Mouse (Mus musculus): ENCODE data around the gene Ubr2. TPM values are rescaled to one million over a fixed set of nuclear protein-coding genes. Genes with fewer than 3 reads are reported as not detected.

Gene Ubr2
- polyA plus RNA-seq, 1 experiment from 2014 or later = 12.6 TPM

DNA sequence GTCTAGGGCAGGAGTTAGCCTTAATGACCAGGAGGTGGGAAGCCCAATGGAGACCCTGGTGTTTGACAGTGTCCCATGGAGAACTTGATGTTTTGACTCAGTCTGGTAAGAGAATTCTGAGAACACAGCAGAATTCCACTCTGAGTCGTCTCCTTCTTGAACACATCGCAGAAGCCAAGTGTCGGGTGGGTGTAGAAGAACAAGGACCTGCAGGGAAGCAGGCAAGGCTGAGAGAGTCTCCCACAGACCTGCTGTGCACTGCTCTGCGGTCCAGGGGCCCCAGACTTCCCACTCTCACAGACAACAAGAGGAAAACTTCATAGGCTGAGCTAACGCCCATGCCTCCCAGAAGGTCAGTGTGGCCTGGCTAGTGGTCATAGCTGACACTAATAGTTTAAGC lies 82.6 kb downstream of the Ubr2 start:
- no peaks in the 10 kb centered on the region for H3K9me3 ChIP-seq (ENCODE audit: control insufficient read depth, low read length)
- no peaks in the 10 kb centered on the region for H3K4me1 ChIP-seq (ENCODE audit: control insufficient read depth, insufficient read depth, low read depth, low read length)
- no peaks in the 10 kb centered on the region for H3K27me3 ChIP-seq (replicated peaks; ENCODE audit: control insufficient read depth, insufficient read depth, low read length)
- H3K9ac ChIP-seq (ENCODE audit: low read depth, low read length) = no peak overlapping the region
- H3K36me3 ChIP-seq (ENCODE audit: control insufficient read depth, insufficient read depth, low read length) = peaks cover 35% of the 10 kb centered on the region
- no peak for ATAC-seq
- no peak overlapping the region for H3K4me3 ChIP-seq (ENCODE audit: low read length)
- H3K27ac ChIP-seq (ENCODE audit: low read depth, low read length) = no peak overlapping the region
- H3K4me2 ChIP-seq (ENCODE audit: low read length) = no peak overlapping the region
- 93% methylated on average over 5 of the region's 5 CpGs for WGBS

DNA sequence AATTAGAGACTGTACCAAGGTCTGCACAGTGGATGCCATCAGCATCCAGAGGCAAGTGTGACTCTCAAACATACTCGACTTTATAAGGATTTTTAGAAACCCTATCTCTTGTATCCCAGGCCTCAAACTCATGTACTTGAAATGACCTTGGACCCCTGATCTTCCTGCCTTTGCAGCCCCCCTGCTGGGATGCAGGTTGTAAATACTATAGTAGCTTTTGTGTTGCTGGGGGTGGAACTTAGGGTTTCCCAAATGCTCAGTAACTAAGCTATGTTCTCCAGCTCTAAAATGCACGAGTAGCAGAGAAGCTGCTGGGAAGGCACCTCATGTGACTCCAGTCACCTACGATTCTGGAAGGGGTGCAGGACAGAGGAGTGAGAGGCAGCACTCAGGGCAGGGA lies 83.4 kb downstream of the Ubr2 start:
- no peak overlapping the region for H3K27ac ChIP-seq (ENCODE audit: low read depth, low read length)
- ATAC-seq = no peak
- no peaks in the 10 kb centered on the region for H3K9me3 ChIP-seq (ENCODE audit: control insufficient read depth, low read length)
- no peak overlapping the region for H3K4me2 ChIP-seq (ENCODE audit: low read length)
- WGBS = 74% methylated on average over 3 of the region's 3 CpGs
- no peak overlapping the region for H3K9ac ChIP-seq (ENCODE audit: low read depth, low read length)
- no peaks in the 10 kb centered on the region for H3K27me3 ChIP-seq (replicated peaks; ENCODE audit: control insufficient read depth, insufficient read depth, low read length)
- no peaks in the 10 kb centered on the region for H3K4me1 ChIP-seq (ENCODE audit: control insufficient read depth, insufficient read depth, low read depth, low read length)
- H3K4me3 ChIP-seq (ENCODE audit: low read length) = no peak overlapping the region
- peaks cover 28% of the 10 kb centered on the region for H3K36me3 ChIP-seq (ENCODE audit: control insufficient read depth, insufficient read depth, low read length)

DNA sequence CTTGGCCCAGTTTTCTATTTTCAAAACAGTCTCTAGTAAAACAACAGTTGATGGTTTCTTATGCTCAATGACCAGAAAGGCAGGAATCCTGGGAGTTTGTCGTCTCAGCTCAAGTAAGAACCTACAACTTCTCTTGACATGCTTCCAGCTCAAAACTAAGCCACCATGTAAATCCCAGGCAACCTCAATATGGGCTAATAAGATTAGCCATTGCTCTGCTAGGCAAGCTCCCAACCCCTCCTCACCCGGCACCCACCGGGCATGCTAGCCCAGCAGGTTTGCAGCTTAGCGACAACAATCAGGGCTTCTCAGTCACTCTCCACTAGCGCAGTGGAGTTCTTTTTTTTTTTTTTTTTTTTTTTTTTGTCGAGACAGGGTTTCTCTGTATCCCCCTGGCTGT lies 84.2 kb downstream of the Ubr2 start:
- ATAC-seq = no peak

GRCm38 (mm10) chr17:46920855-46921254 lies 89.5 kb downstream of the Ubr2 start:
- no peaks in the 10 kb centered on the region for H3K4me1 ChIP-seq (ENCODE audit: control insufficient read depth, insufficient read depth, low read depth, low read length)
- no peak overlapping the region for H3K9ac ChIP-seq (ENCODE audit: low read depth, low read length)
- no peak overlapping the region for H3K4me3 ChIP-seq (ENCODE audit: low read length)
- H3K4me2 ChIP-seq (ENCODE audit: low read length) = no peak overlapping the region
- no peak for ATAC-seq
- H3K9me3 ChIP-seq (ENCODE audit: control insufficient read depth, low read length) = no peaks in the 10 kb centered on the region
- H3K27ac ChIP-seq (ENCODE audit: low read depth, low read length) = no peak overlapping the region
- H3K27me3 ChIP-seq (replicated peaks; ENCODE audit: control insufficient read depth, insufficient read depth, low read length) = no peaks in the 10 kb centered on the region
- H3K36me3 ChIP-seq (ENCODE audit: control insufficient read depth, insufficient read depth, low read length) = no peaks in the 10 kb centered on the region
- 73% methylated on average over 6 of the region's 6 CpGs for WGBS

More for the DNA sequence above, 84.2 kb downstream of the Ubr2 start:
- no peaks in the 10 kb centered on the region for H3K27me3 ChIP-seq (replicated peaks; ENCODE audit: control insufficient read depth, insufficient read depth, low read length)
- no peaks in the 10 kb centered on the region for H3K4me1 ChIP-seq (ENCODE audit: control insufficient read depth, insufficient read depth, low read depth, low read length)
- H3K27ac ChIP-seq (ENCODE audit: low read depth, low read length) = no peak overlapping the region
- WGBS = 61% methylated on average over 6 of the region's 6 CpGs
- H3K36me3 ChIP-seq (ENCODE audit: control insufficient read depth, insufficient read depth, low read length) = peaks cover 22% of the 10 kb centered on the region
- H3K4me2 ChIP-seq (ENCODE audit: low read length) = no peak overlapping the region
- no peaks in the 10 kb centered on the region for H3K9me3 ChIP-seq (ENCODE audit: control insufficient read depth, low read length)
- H3K9ac ChIP-seq (ENCODE audit: low read depth, low read length) = no peak overlapping the region
- no peak overlapping the region for H3K4me3 ChIP-seq (ENCODE audit: low read length)

DNA sequence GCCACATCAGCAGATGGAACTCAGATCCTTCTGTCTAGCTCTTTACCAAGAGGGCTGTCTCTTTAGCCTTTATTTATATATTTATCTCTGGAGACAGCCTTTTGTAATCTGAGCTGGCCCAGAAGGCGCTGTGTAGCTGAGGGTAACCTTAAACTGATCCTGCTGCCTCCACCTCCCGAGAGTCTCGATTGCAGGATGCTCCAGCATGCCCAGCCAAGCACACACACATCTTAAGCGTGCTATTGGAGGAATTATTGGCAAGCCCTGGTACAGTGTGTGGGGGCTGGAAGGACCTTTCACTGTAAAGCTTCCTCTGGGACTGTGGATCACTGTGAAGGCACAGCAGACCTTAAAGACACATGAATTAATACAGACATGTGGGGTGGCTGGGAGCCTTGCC lies 91.4 kb downstream of the Ubr2 start:
- no peaks in the 10 kb centered on the region for H3K4me1 ChIP-seq (ENCODE audit: control insufficient read depth, insufficient read depth, low read depth, low read length)
- ATAC-seq = no peak
- H3K27ac ChIP-seq (ENCODE audit: low read depth, low read length) = no peak overlapping the region
- no peak overlapping the region for H3K4me2 ChIP-seq (ENCODE audit: low read length)
- no peaks in the 10 kb centered on the region for H3K36me3 ChIP-seq (ENCODE audit: control insufficient read depth, insufficient read depth, low read length)
- WGBS = 43% methylated on average over 4 of the region's 4 CpGs
- no peaks in the 10 kb centered on the region for H3K27me3 ChIP-seq (replicated peaks; ENCODE audit: control insufficient read depth, insufficient read depth, low read length)
- no peak overlapping the region for H3K9ac ChIP-seq (ENCODE audit: low read depth, low read length)
- H3K4me3 ChIP-seq (ENCODE audit: low read length) = no peak overlapping the region
- H3K9me3 ChIP-seq (ENCODE audit: control insufficient read depth, low read length) = no peaks in the 10 kb centered on the region

DNA sequence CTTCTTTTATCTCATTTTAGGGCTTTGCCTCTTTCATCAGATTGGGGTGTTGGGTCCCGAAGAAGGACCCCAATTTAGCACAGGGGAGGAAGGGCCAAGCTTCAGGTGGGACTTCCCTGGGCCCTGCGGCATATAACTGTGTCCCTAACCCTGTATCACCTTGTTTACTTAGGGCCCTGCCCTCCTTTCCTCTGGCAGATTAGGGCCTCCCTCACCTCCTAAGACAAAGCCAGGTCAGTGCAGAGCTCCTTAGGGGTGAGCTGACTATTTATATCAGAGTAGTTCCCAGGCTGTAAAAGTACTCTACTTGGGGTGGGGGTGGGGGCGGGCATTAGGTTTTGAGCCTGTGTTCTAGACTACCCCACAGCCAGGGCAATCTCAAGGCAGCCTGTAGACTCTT lies 95.2 kb downstream of the Ubr2 start:
- H3K27me3 ChIP-seq (replicated peaks; ENCODE audit: control insufficient read depth, insufficient read depth, low read length) = no peaks in the 10 kb centered on the region
- no peaks in the 10 kb centered on the region for H3K36me3 ChIP-seq (ENCODE audit: control insufficient read depth, insufficient read depth, low read length)
- no peaks in the 10 kb centered on the region for H3K9me3 ChIP-seq (ENCODE audit: control insufficient read depth, low read length)
- no peak for ATAC-seq
- no peak overlapping the region for H3K27ac ChIP-seq (ENCODE audit: low read depth, low read length)
- no peak overlapping the region for H3K4me2 ChIP-seq (ENCODE audit: low read length)
- no peak overlapping the region for H3K9ac ChIP-seq (ENCODE audit: low read depth, low read length)
- 77% methylated on average over 3 of the region's 3 CpGs for WGBS
- H3K4me3 ChIP-seq (ENCODE audit: low read length) = no peak overlapping the region
- no peaks in the 10 kb centered on the region for H3K4me1 ChIP-seq (ENCODE audit: control insufficient read depth, insufficient read depth, low read depth, low read length)

GRCm38 (mm10) chr17:46912331-46912730 lies 98.0 kb downstream of the Ubr2 start:
- no peak overlapping the region for H3K4me2 ChIP-seq (ENCODE audit: low read length)
- no peak overlapping the region for H3K9ac ChIP-seq (ENCODE audit: low read depth, low read length)
- no peaks in the 10 kb centered on the region for H3K27me3 ChIP-seq (replicated peaks; ENCODE audit: control insufficient read depth, insufficient read depth, low read length)
- H3K36me3 ChIP-seq (ENCODE audit: control insufficient read depth, insufficient read depth, low read length) = no peaks in the 10 kb centered on the region
- no peaks in the 10 kb centered on the region for H3K9me3 ChIP-seq (ENCODE audit: control insufficient read depth, low read length)
- no peak overlapping the region for H3K4me3 ChIP-seq (ENCODE audit: low read length)
- 50% methylated on average over 6 of the region's 6 CpGs for WGBS
- no peak for ATAC-seq
- H3K4me1 ChIP-seq (ENCODE audit: control insufficient read depth, insufficient read depth, low read depth, low read length) = no peaks in the 10 kb centered on the region
- H3K27ac ChIP-seq (ENCODE audit: low read depth, low read length) = no peak overlapping the region

DNA sequence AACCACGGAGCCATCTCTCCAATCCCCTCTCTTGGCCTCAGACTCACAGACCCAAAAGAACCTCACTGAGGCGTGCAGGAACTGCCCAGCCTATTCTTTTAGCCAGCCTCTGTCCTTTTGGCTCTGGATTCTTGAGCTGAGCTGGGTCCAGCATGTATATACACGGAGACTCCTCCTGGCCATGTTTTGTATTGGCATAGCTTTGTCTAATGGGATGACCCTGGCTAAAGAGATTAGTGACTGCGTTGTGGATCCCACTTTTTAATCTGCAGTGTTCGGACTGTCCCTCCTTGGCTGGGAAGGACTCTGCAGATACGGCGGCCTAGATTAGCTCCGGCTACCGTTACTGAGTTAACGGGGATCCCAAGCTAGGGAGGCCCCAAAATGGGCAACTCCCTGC lies 100.2 kb downstream of the Ubr2 start, which contains the start of gene Prph2:
Gene Prph2, plus strand, starts transcription at position 274 of the 400 bp plus-strand sequence.
- Histone ChIP-seq H3K4me1 (ENCODE audit: control insufficient read depth, insufficient read depth, low read depth, low read length) (no peaks in the 10 kb centered on the region), H3K36me3 (ENCODE audit: control insufficient read depth, insufficient read depth, low read length) (no peaks in the 10 kb centered on the region), H3K27me3 (replicated peaks; ENCODE audit: control insufficient read depth, insufficient read depth, low read length) (no peaks in the 10 kb centered on the region), H3K4me2 (ENCODE audit: low read length) (no peak within 1 kb of the TSS), H3K4me3 (ENCODE audit: low read length) (no peak within 1 kb of the TSS), H3K9me3 (ENCODE audit: control insufficient read depth, low read length) (no peaks in the 10 kb centered on the region), H3K9ac (ENCODE audit: low read depth, low read length) (no peak within 1 kb of the TSS), H3K27ac (ENCODE audit: low read depth, low read length) (no peak within 1 kb of the TSS)
- ATAC-seq = no peak
- 90% methylated on average over 10 of the region's 10 CpGs for WGBS

DNA sequence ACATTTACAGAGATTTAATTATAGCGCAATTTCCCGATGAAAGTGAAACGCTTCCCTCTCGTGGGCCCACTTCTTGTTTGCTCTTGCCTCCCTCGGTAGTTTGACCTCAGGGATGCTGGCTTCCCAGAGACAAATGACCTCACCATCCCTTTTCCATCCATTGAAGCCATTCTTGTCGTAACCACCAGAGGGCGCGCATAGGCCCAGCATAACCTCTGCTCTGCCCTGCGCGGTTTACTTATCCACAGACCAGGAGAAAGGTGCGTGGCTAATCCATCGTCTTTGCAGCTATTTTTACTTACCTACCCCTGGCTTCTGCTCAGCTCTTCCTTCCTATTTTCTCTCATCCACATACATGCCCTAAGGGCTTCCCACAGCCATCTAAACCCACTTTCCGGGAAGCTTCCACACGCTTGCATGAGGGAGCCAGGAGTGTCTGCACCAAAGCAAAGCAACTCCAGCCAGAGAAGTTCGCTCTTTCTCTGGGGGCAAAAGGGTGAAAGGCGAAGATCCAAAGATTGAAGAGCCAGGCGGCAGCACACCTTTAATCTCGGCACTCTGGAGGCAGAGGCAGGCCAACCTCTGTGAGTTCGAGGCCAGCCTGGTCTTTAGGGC lies 106.4 kb downstream of the Ubr2 start:
- no peak overlapping the region for H3K9ac ChIP-seq (ENCODE audit: low read depth, low read length)
- H3K4me2 ChIP-seq (ENCODE audit: low read length) = 0 out of 2 replicates have a peak overlapping the region, but pooled peaks have one; percentile 22
- H3K27me3 ChIP-seq (replicated peaks; ENCODE audit: control insufficient read depth, insufficient read depth, low read length) = no peaks in the 10 kb centered on the region
- H3K4me1 ChIP-seq (ENCODE audit: control insufficient read depth, insufficient read depth, low read depth, low read length) = no peaks in the 10 kb centered on the region
- no peak overlapping the region for H3K27ac ChIP-seq (ENCODE audit: low read depth, low read length)
- ATAC-seq = peak; percentile 76
- 22% methylated on average over 19 of the region's 19 CpGs for WGBS
- H3K9me3 ChIP-seq (ENCODE audit: control insufficient read depth, low read length) = no peaks in the 10 kb centered on the region
- H3K36me3 ChIP-seq (ENCODE audit: control insufficient read depth, insufficient read depth, low read length) = no peaks in the 10 kb centered on the region
- no peak overlapping the region for H3K4me3 ChIP-seq (ENCODE audit: low read length)

DNA sequence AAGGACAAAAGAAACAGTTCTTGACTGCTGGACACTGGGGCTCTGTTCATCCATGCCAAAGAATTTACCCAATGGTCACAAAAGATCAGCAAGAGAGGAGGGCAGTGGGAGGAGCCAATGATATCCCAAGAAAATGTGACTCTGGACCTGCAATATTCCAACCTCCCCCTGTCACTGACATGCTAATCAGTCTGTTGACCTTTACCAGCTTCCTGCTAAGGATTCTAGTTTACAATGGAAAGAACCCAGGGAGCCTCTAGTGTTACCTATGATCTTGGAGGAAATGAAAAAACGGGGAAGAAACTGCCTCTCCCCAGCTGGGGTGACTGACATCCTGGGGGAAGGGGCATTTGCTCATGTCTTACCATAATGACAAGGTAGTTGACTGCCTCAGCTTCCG lies 109.4 kb downstream of the Ubr2 start:
- H3K27me3 ChIP-seq (replicated peaks; ENCODE audit: control insufficient read depth, insufficient read depth, low read length) = no peaks in the 10 kb centered on the region
- H3K4me3 ChIP-seq (ENCODE audit: low read length) = no peak overlapping the region
- no peak for ATAC-seq
- H3K4me2 ChIP-seq (ENCODE audit: low read length) = no peak overlapping the region
- H3K9ac ChIP-seq (ENCODE audit: low read depth, low read length) = no peak overlapping the region
- H3K4me1 ChIP-seq (ENCODE audit: control insufficient read depth, insufficient read depth, low read depth, low read length) = no peaks in the 10 kb centered on the region
- no peaks in the 10 kb centered on the region for H3K9me3 ChIP-seq (ENCODE audit: control insufficient read depth, low read length)
- 53% methylated on average over 2 of the region's 2 CpGs for WGBS
- H3K36me3 ChIP-seq (ENCODE audit: control insufficient read depth, insufficient read depth, low read length) = no peaks in the 10 kb centered on the region
- no peak overlapping the region for H3K27ac ChIP-seq (ENCODE audit: low read depth, low read length)
